Mouse (Mus musculus) c-Kit-positive CD71-positive TER-119-negative erythroid progenitor cells, embryonic 14.5 days (primary cell): ENCODE measurements around the gene Qsox2.

ENCODE experiments used
- DNase-seq: peaks from one replicate; pipeline ENCODE4 v3.0.0-alpha.2; 2013; ENCODE audit warnings: low read depth

Gene Qsox2

GRCm38 (mm10) chr2:26237290-26237782 is at the start of gene Qsox2:
Gene Qsox2 (minus strand): TSS chr2:26237525.
- peak; percentile 86 for DNase-seq

- no peak for DNase-seq
Measured at GRCm38 (mm10) chr2:26286391-26286790, 49.1 kb upstream of the Qsox2 start.

- DNase-seq: no peak
Measured at GRCm38 (mm10) chr2:26285804-26286203, 48.5 kb upstream of the Qsox2 start.

- no peak for DNase-seq
Measured at GRCm38 (mm10) chr2:26280594-26280993, 43.3 kb upstream of the Qsox2 start.

GRCm38 (mm10) chr2:26279712-26280111 is 42.4 kb upstream of the Qsox2 start:
- DNase-seq: no peak

GRCm38 (mm10) chr2:26273611-26274010 is 36.3 kb upstream of the Qsox2 start:
- DNase-seq: peak; percentile 15

GRCm38 (mm10) chr2:26268216-26268615 is 30.9 kb upstream of the Qsox2 start:
- DNase-seq: no peak

- DNase-seq: no peak
Measured at GRCm38 (mm10) chr2:26266066-26266742, 28.9 kb upstream of the Qsox2 start.

- no peak for DNase-seq
Measured at GRCm38 (mm10) chr2:26265095-26265494, 27.8 kb upstream of the Qsox2 start.

GRCm38 (mm10) chr2:26264646-26265045 is 27.3 kb upstream of the Qsox2 start:
- DNase-seq: no peak

GRCm38 (mm10) chr2:26257315-26258096 is 20.2 kb upstream of the Qsox2 start:
- DNase-seq: no peak

GRCm38 (mm10) chr2:26254816-26255215 is 17.5 kb upstream of the Qsox2 start:
- DNase-seq: no peak

GRCm38 (mm10) chr2:26252514-26253206 is 15.3 kb upstream of the Qsox2 start:
- no peak for DNase-seq

- no peak for DNase-seq
Measured at GRCm38 (mm10) chr2:26247531-26247930, 10.2 kb upstream of the Qsox2 start.

- no peak for DNase-seq
Measured at GRCm38 (mm10) chr2:26240841-26241240, 3.5 kb upstream of the Qsox2 start.

- no peak for DNase-seq
Measured at GRCm38 (mm10) chr2:26240330-26240729, 3.0 kb upstream of the Qsox2 start.

- DNase-seq: peak; percentile 20
Measured at GRCm38 (mm10) chr2:26236681-26237289, 540 bp downstream of the Qsox2 start.

GRCm38 (mm10) chr2:26234771-26235170 is 2.6 kb downstream of the Qsox2 start:
- no peak for DNase-seq

- DNase-seq: peak; percentile 32
Measured at GRCm38 (mm10) chr2:26234253-26234652, 3.1 kb downstream of the Qsox2 start.

GRCm38 (mm10) chr2:26231366-26231765 is 6.0 kb downstream of the Qsox2 start:
- DNase-seq: no peak

- DNase-seq: no peak
Measured at GRCm38 (mm10) chr2:26230253-26230652, 7.1 kb downstream of the Qsox2 start.

GRCm38 (mm10) chr2:26227788-26228187 is 9.5 kb downstream of the Qsox2 start:
- peak; percentile 47 for DNase-seq
